Mouse (Mus musculus) liver, embryonic 12.5 days (tissue): Measurements from ENCODE around the gene Card10. TPM values are rescaled to one million over a fixed set of nuclear protein-coding genes. Genes with fewer than 3 reads are reported as not detected.

Source experiments
- ATAC-seq: fragments of 200-750 bp; cut with Nextera tagmentation; 2 replicates; pipeline ENCODE4 v1.8.0; 2017; ENCODE audit warnings: moderate number of reproducible peaks, mild to moderate bottlenecking, moderate library complexity
- H3K27ac ChIP-seq: fragments of 300-500 bp; sonication (generic); 2 replicates; pipeline ENCODE4 v1.5.1; 2016; ENCODE audit warnings: mild to moderate bottlenecking
- H3K27me3 ChIP-seq: fragments of 300-500 bp; sonication (generic); replicated peaks from 2 replicates; pipeline ENCODE4 v1.6.1; 2016; ENCODE audit warnings: mild to moderate bottlenecking, moderate library complexity
- H3K36me3 ChIP-seq: fragments of 300-500 bp; sonication (generic); 2 replicates; pipeline ENCODE4 v1.6.1; 2016; ENCODE audit warnings: mild to moderate bottlenecking, moderate library complexity
- H3K4me1 ChIP-seq: fragments of 300-500 bp; sonication (generic); 2 replicates; pipeline ENCODE4 v1.6.1; 2016
- H3K4me2 ChIP-seq: fragments of 300-500 bp; sonication (generic); 2 replicates; pipeline ENCODE4 v1.6.1; 2016; ENCODE audit warnings: mild to moderate bottlenecking, moderate library complexity
- H3K4me3 ChIP-seq: fragments of 300-500 bp; sonication (generic); 2 replicates; pipeline ENCODE4 v1.5.1; 2016; ENCODE audit warnings: mild to moderate bottlenecking, moderate library complexity
- H3K9ac ChIP-seq: fragments of 300-500 bp; sonication (generic); 2 replicates; pipeline ENCODE4 v1.6.1; 2016; ENCODE audit warnings: mild to moderate bottlenecking, moderate library complexity
- H3K9me3 ChIP-seq: fragments of 300-500 bp; sonication (generic); replicated peaks from 2 replicates; pipeline ENCODE4 v1.6.1; 2016; ENCODE audit warnings: mild to moderate bottlenecking, moderate library complexity
- WGBS: fragments of 180-500 bp; shearing (Covaris S2); methylation state at CpG from one replicate; pipeline ENCODE4 v1.1.7; 2016; ENCODE audit not compliant: insufficient replicate concordance; 5-methylcytosine and 5-hydroxymethylcytosine counted together
- polyA plus RNA-seq: library from polyadenylated mRNA; unstranded; fragments of >200 nt; fragmentation: Nextera tagmentation; extraction: Ambion mirVana; gene quantifications from 2 replicates; pipeline ENCODE4 v1.2.1, GENCODE M21; 2016

Card10 gene
- polyA plus RNA-seq, 1 experiment from 2014 or later = 2.5 TPM

GRCm38 (mm10) chr15:78763210-78763609, 39.6 kb downstream of the Card10 start:
- ATAC-seq = no peak
- Histone ChIP-seq H3K9ac (no peak overlapping the region), H3K27me3 (no peaks in the 10 kb centered on the region), H3K4me1 (no peaks in the 10 kb centered on the region), H3K4me2 (no peak overlapping the region), H3K9me3 (no peaks in the 10 kb centered on the region), H3K27ac (no peak overlapping the region), H3K4me3 (no peak overlapping the region), H3K36me3 (peaks cover 9% of the 10 kb centered on the region)
- WGBS = 60% methylated on average over 9 of the region's 10 CpGs

- Histone ChIP-seq H3K4me3 (no peak overlapping the region), H3K9ac (no peak overlapping the region), H3K27me3 (no peaks in the 10 kb centered on the region), H3K4me2 (no peak overlapping the region), H3K36me3 (no peaks in the 10 kb centered on the region), H3K9me3 (no peaks in the 10 kb centered on the region), H3K27ac (no peak overlapping the region), H3K4me1 (no peaks in the 10 kb centered on the region)
- WGBS = 75% methylated on average over 13 of the region's 13 CpGs
- no peak for ATAC-seq
Observed at GRCm38 (mm10) chr15:78761112-78761511, 41.7 kb downstream of the Card10 start.

GRCm38 (mm10) chr15:78758132-78758531, 44.7 kb downstream of the Card10 start:
- Histone ChIP-seq H3K4me3 (no peak overlapping the region), H3K4me1 (0 out of 2 replicates have a peak, but pooled peaks cover 4% of the 10 kb centered on the region), H3K27me3 (no peaks in the 10 kb centered on the region), H3K9me3 (no peaks in the 10 kb centered on the region), H3K36me3 (no peaks in the 10 kb centered on the region), H3K9ac (no peak overlapping the region), H3K27ac (no peak overlapping the region), H3K4me2 (no peak overlapping the region)
- 75% methylated on average over 6 of the region's 6 CpGs for WGBS
- ATAC-seq = no peak

GRCm38 (mm10) chr15:78755966-78756725, 46.7 kb downstream of the Card10 start:
- ATAC-seq = no peak
- Histone ChIP-seq H3K4me1 (0 out of 2 replicates have a peak, but pooled peaks cover 4% of the 10 kb centered on the region), H3K27me3 (no peaks in the 10 kb centered on the region), H3K4me2 (no peak overlapping the region), H3K9me3 (no peaks in the 10 kb centered on the region), H3K36me3 (no peaks in the 10 kb centered on the region), H3K27ac (no peak overlapping the region), H3K4me3 (no peak overlapping the region), H3K9ac (no peak overlapping the region)
- WGBS = 71% methylated on average over 12 of the region's 12 CpGs

GRCm38 (mm10) chr15:78755226-78755625, 47.6 kb downstream of the Card10 start:
- no peaks in the 10 kb centered on the region for H3K9me3 ChIP-seq
- no peak overlapping the region for H3K9ac ChIP-seq
- H3K4me1 ChIP-seq = 0 out of 2 replicates have a peak, but pooled peaks cover 4% of the 10 kb centered on the region
- H3K36me3 ChIP-seq = no peaks in the 10 kb centered on the region
- no peak overlapping the region for H3K4me2 ChIP-seq
- 64% methylated on average over 3 of the region's 3 CpGs for WGBS
- no peaks in the 10 kb centered on the region for H3K27me3 ChIP-seq
- H3K27ac ChIP-seq = no peak overlapping the region
- ATAC-seq = no peak
- no peak overlapping the region for H3K4me3 ChIP-seq

GRCm38 (mm10) chr15:78754144-78754543, 48.7 kb downstream of the Card10 start:
- H3K27ac ChIP-seq = no peak overlapping the region
- no peak overlapping the region for H3K4me2 ChIP-seq
- H3K27me3 ChIP-seq = no peaks in the 10 kb centered on the region
- H3K9me3 ChIP-seq = no peaks in the 10 kb centered on the region
- no peaks in the 10 kb centered on the region for H3K36me3 ChIP-seq
- H3K4me1 ChIP-seq = 0 out of 2 replicates have a peak, but pooled peaks cover 4% of the 10 kb centered on the region
- 33% methylated on average over 5 of the region's 5 CpGs for WGBS
- H3K4me3 ChIP-seq = no peak overlapping the region
- no peak overlapping the region for H3K9ac ChIP-seq
- ATAC-seq = no peak

GRCm38 (mm10) chr15:78752991-78753390, 49.9 kb downstream of the Card10 start:
- Histone ChIP-seq H3K4me3 (no peak overlapping the region), H3K27me3 (no peaks in the 10 kb centered on the region), H3K27ac (no peak overlapping the region), H3K9ac (no peak overlapping the region), H3K9me3 (no peaks in the 10 kb centered on the region), H3K4me1 (0 out of 2 replicates have a peak, but pooled peaks cover 4% of the 10 kb centered on the region), H3K36me3 (no peaks in the 10 kb centered on the region), H3K4me2 (no peak overlapping the region)
- ATAC-seq = no peak

GRCm38 (mm10) chr15:78750608-78751350, 52.1 kb downstream of the Card10 start:
- no peak overlapping the region for H3K9ac ChIP-seq
- H3K36me3 ChIP-seq = no peaks in the 10 kb centered on the region
- no peaks in the 10 kb centered on the region for H3K27me3 ChIP-seq
- H3K4me1 ChIP-seq = 0 out of 2 replicates have a peak, but pooled peaks cover 4% of the 10 kb centered on the region
- H3K27ac ChIP-seq = no peak overlapping the region
- H3K4me3 ChIP-seq = no peak overlapping the region
- no peak overlapping the region for H3K4me2 ChIP-seq
- 56% methylated on average over 6 of the region's 6 CpGs for WGBS
- H3K9me3 ChIP-seq = no peaks in the 10 kb centered on the region
- no peak for ATAC-seq

- no peak for ATAC-seq
- 0 out of 2 replicates have a peak, but pooled peaks cover 4% of the 10 kb centered on the region for H3K4me1 ChIP-seq
- no peaks in the 10 kb centered on the region for H3K9me3 ChIP-seq
- H3K4me2 ChIP-seq = no peak overlapping the region
- H3K36me3 ChIP-seq = no peaks in the 10 kb centered on the region
- H3K9ac ChIP-seq = no peak overlapping the region
- H3K4me3 ChIP-seq = no peak overlapping the region
- WGBS = 63% methylated on average over 5 of the region's 5 CpGs
- H3K27ac ChIP-seq = no peak overlapping the region
- no peaks in the 10 kb centered on the region for H3K27me3 ChIP-seq
Observed at GRCm38 (mm10) chr15:78749855-78750254, 53.0 kb downstream of the Card10 start.

GRCm38 (mm10) chr15:78744206-78744605, 58.6 kb downstream of the Card10 start:
- H3K4me3 ChIP-seq = no peak overlapping the region
- H3K4me2 ChIP-seq = no peak overlapping the region
- no peak for ATAC-seq
- H3K9me3 ChIP-seq = no peaks in the 10 kb centered on the region
- WGBS = 3% methylated on average over 5 of the region's 5 CpGs
- no peak overlapping the region for H3K9ac ChIP-seq
- H3K36me3 ChIP-seq = no peaks in the 10 kb centered on the region
- no peaks in the 10 kb centered on the region for H3K4me1 ChIP-seq
- peaks cover 8% of the 10 kb centered on the region; the same call in 1 of the 2 replicates for H3K27me3 ChIP-seq
- H3K27ac ChIP-seq = no peak overlapping the region

GRCm38 (mm10) chr15:78742831-78743230, 60.0 kb downstream of the Card10 start:
- Histone ChIP-seq H3K4me2 (no peak overlapping the region), H3K27me3 (peaks cover 14% of the 10 kb centered on the region), H3K4me3 (no peak overlapping the region), H3K27ac (no peak overlapping the region), H3K36me3 (no peaks in the 10 kb centered on the region), H3K9me3 (no peaks in the 10 kb centered on the region), H3K9ac (no peak overlapping the region), H3K4me1 (no peaks in the 10 kb centered on the region)
- 68% methylated on average over 10 of the region's 10 CpGs for WGBS
- ATAC-seq = no peak

GRCm38 (mm10) chr15:78740662-78741061, 62.2 kb downstream of the Card10 start:
- no peak overlapping the region for H3K9ac ChIP-seq

More at GRCm38 (mm10) chr15:78740662-78741061, 62.2 kb downstream of the Card10 start:
- H3K9me3 ChIP-seq = no peaks in the 10 kb centered on the region
- no peak overlapping the region for H3K4me3 ChIP-seq
- no peak overlapping the region for H3K4me2 ChIP-seq
- no peaks in the 10 kb centered on the region for H3K4me1 ChIP-seq
- ATAC-seq = no peak
- no peak overlapping the region for H3K27ac ChIP-seq
- peaks cover 35% of the 10 kb centered on the region for H3K27me3 ChIP-seq
- WGBS = 30% methylated on average over 12 of the region's 12 CpGs
- no peaks in the 10 kb centered on the region for H3K36me3 ChIP-seq
